Comparison of ENCODE assay signal across 17 mouse cellular contexts in the genomic region with DNA sequence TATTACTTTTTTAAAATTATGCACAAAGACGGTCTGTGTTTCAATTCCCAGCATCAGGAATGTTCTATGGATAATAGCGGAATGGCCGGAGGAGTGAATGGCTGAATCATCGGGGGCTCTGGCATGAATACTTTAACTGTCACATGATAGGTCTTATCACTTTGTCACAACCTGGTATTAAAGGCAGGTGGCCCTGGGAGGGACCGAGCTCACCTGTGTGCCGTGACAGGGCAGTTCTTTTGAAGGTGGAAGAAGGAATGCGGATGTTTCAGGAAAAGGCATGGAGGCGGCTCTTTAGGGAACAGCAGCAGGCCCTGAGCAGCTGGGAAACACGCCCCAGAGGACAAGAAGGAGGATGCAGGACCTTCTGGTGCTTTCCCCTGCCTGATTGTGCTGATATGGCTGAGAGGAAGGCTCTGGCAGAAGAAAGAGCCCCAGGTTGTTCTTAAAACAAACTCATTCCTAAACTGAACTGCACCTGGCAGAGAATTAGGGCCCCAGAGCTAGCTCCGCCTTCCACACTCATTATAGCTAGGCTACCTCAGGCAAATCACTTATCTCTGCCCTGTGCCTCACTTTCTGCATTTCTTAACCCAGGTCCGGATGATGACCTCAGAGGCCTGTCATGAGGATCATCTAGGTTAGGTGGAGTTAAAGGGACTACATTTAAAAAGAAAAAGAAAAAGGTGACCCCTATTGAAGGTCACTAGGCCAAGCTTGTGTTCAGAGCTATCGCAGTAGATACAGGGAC.
"Had no signal": no experiment of that assay in that cellular context is flagged by ENCODE, and none has a peak within 500 bp of the region (broad histone marks: within the 10 kb centered on the region; RNA-seq: fewer than 3 reads in every experiment).

No protein-coding gene starts in this region.

- H3K9me3 ChIP-seq: liver, embryonic 15.5 days; neural tube, embryonic 13.5 days had no signal

- H3K36me3 ChIP-seq: liver, embryonic 15.5 days; neural tube, embryonic 13.5 days had no signal

- ATAC-seq: midbrain, embryonic 16.5 days had no signal

- H3K27ac ChIP-seq: kidney, postnatal 0 days; layer of hippocampus, adult 2 months; liver, embryonic 15.5 days; macrophage; neural tube, embryonic 13.5 days had no signal

- DNase-seq: kidney, adult 11 months; kidney, adult 9 months; kidney, postnatal 4 days; lung, embryonic 14.5 days; lung, postnatal 14 days; right cerebral cortex, postnatal 25 days; thymus, adult 2 months; thymus, postnatal 25 days had no signal

- H3K9ac ChIP-seq: liver, embryonic 15.5 days; lung, embryonic 14.5 days; neural tube, embryonic 13.5 days had no signal

- H3K4me1 ChIP-seq: liver, embryonic 15.5 days; megakaryocyte, embryonic 14.5 days; neural tube, embryonic 13.5 days had no signal

- H3K4me2 ChIP-seq: liver, embryonic 11.5 days; liver, embryonic 15.5 days; lung, embryonic 14.5 days; midbrain, embryonic 11.5 days; neural tube, embryonic 13.5 days had no signal

- H3K27me3 ChIP-seq: liver, embryonic 15.5 days; neural tube, embryonic 13.5 days had no signal

- H3K4me3 ChIP-seq: layer of hippocampus, adult 2 months; liver, embryonic 15.5 days; megakaryocyte, embryonic 14.5 days; neural tube, embryonic 13.5 days had no signal
